Mouse (Mus musculus): ENCODE results near the gene Serpinh1.
A peak's percentile ranks its signal among the peaks of the same experiment; 100 is the strongest.

Serpinh1 gene

GRCm38 (mm10) chr7:99326128-99326527 is 26.9 kb downstream of the Serpinh1 start:
- no peak for DNase-seq (ENCODE audit: low spot score in 2 of 2)

- DNase-seq (ENCODE audit: low spot score in 2 of 2), result no peak
These were observed 28.2 kb downstream of the Serpinh1 start for GRCm38 (mm10) chr7:99324810-99325209.

GRCm38 (mm10) chr7:99323321-99323700 is 29.7 kb downstream of the Serpinh1 start:
- DNase-seq (ENCODE audit: low spot score in 2 of 2), result no peak

GRCm38 (mm10) chr7:99322691-99323320 is 30.2 kb downstream of the Serpinh1 start:
- no peak for DNase-seq (ENCODE audit: low spot score in 2 of 2)

GRCm38 (mm10) chr7:99320524-99320923 is 32.5 kb downstream of the Serpinh1 start:
- DNase-seq (ENCODE audit: low spot score in 2 of 2), result no peak

GRCm38 (mm10) chr7:99317475-99317874 is 35.6 kb downstream of the Serpinh1 start:
- no peak for DNase-seq (ENCODE audit: low spot score in 2 of 2)

GRCm38 (mm10) chr7:99316207-99316606 is 36.8 kb downstream of the Serpinh1 start:
- DNase-seq (ENCODE audit: low spot score in 2 of 2), result no peak

GRCm38 (mm10) chr7:99314565-99314964 is 38.5 kb downstream of the Serpinh1 start:
- no peak for DNase-seq (ENCODE audit: low spot score in 2 of 2)

- no peak for DNase-seq (ENCODE audit: low spot score in 2 of 2)
These were observed 39.8 kb downstream of the Serpinh1 start for GRCm38 (mm10) chr7:99313253-99313652.

GRCm38 (mm10) chr7:99312671-99313143 is 40.3 kb downstream of the Serpinh1 start:
- no peak for DNase-seq (ENCODE audit: low spot score in 2 of 2)

GRCm38 (mm10) chr7:99312058-99312457 is 41.0 kb downstream of the Serpinh1 start:
- no peak for DNase-seq (ENCODE audit: low spot score in 2 of 2)

GRCm38 (mm10) chr7:99311433-99311832 is 41.6 kb downstream of the Serpinh1 start:
- no peak for DNase-seq (ENCODE audit: low spot score in 2 of 2)

- no peak for DNase-seq (ENCODE audit: low spot score in 2 of 2)
These were observed 46.4 kb downstream of the Serpinh1 start for GRCm38 (mm10) chr7:99306640-99307039.

- DNase-seq (ENCODE audit: low spot score in 2 of 2), result no peak
These were observed 47.4 kb downstream of the Serpinh1 start for GRCm38 (mm10) chr7:99305688-99306087.

- DNase-seq (ENCODE audit: low spot score in 2 of 2), result peak; percentile 58 to 61
These were observed 48.1 kb downstream of the Serpinh1 start for GRCm38 (mm10) chr7:99304949-99305372.

- DNase-seq (ENCODE audit: low spot score in 2 of 2), result no peak
These were observed 49.0 kb downstream of the Serpinh1 start for GRCm38 (mm10) chr7:99304029-99304428.

- no peak for DNase-seq (ENCODE audit: low spot score in 2 of 2)
These were observed 52.3 kb downstream of the Serpinh1 start for GRCm38 (mm10) chr7:99300650-99301175.

Measured in right cerebral cortex, adult 2 months (tissue).